In the genomic region with DNA sequence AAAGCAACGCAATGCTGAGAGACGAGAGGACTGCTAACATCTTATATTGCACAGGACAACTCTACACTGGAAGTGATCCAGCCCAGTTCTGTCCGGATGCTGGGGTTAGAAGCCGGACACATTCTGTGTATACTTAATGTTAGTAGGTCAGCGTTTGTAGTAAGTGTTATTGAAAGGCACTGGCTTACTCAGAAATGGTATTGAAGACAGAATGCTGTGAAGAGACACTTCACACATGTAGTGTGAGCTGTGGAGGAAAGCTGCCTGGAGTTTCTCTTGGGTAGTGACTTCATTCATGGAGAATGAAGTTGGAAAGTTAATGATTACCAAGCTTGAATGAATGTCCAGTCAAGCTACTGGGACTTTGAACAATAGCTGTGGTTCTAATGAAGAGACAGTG, we compare ENCODE assay signal across 13 mouse cellular contexts.
DNase-seq lines count a peak whose midpoint lies in the region; ATAC-seq and TF ChIP-seq lines count a peak whose summit lies in the region.
"Had no signal": no experiment of that assay in that cellular context is flagged by ENCODE, and none has a peak within 500 bp of the region (broad histone marks: within the 10 kb centered on the region; RNA-seq: fewer than 3 reads in every experiment).

No protein-coding gene starts in this region.

- H3K4me2 ChIP-seq in lung, embryonic 14.5 days: no peak overlapping the region
- no peak overlapping the region for H3K4me2 ChIP-seq in lung, postnatal 0 days (replicated peaks; ENCODE audit: low read depth, low read length)
- H3K4me2 ChIP-seq: embryonic facial prominence, embryonic 15.5 days; forebrain, embryonic 13.5 days; midbrain, embryonic 13.5 days had no signal

- no peak for TF ChIP-seq CTCF in gastrocnemius, adult 2 months (IDR thresholded peaks at IDR 0.05)
- TF ChIP-seq CTCF in lung, embryonic 14.5 days (IDR thresholded peaks at IDR 0.05; ENCODE audit: low read depth): no peak
- no peak for TF ChIP-seq CTCF in lung, adult 2 months (IDR thresholded peaks at IDR 0.05; ENCODE audit: insufficient read depth, low read length)
- TF ChIP-seq CTCF in lung, postnatal 0 days (IDR thresholded peaks at IDR 0.05): no peak

- peak; percentile 51; the same call in 1 of the 2 replicates for TF ChIP-seq EP300 in lung, postnatal 0 days (IDR thresholded peaks at IDR 0.05)

- 0 out of 2 replicates have a peak, but pooled peaks cover 7% of the 10 kb centered on the region for H3K4me1 ChIP-seq in lung, embryonic 14.5 days (ENCODE audit: insufficient read depth)
- peaks cover 21% of the 10 kb centered on the region for H3K4me1 ChIP-seq in lung, adult 2 months (ENCODE audit: control insufficient read depth, insufficient read depth, low read length)
- peaks cover 12% of the 10 kb centered on the region; the same call in 1 of the 2 replicates for H3K4me1 ChIP-seq in lung, postnatal 0 days (ENCODE audit: insufficient read depth, low read depth, low read length)

- no peak overlapping the region for H3K4me3 ChIP-seq in gastrocnemius, adult 2 months
- H3K4me3 ChIP-seq in lung, embryonic 14.5 days (ENCODE audit: low read depth, low read length): no peak overlapping the region
- no peak overlapping the region for H3K4me3 ChIP-seq in lung, adult 2 months (replicated peaks; ENCODE audit: extremely low read depth, low read depth, low read length)
- no peak overlapping the region for H3K4me3 ChIP-seq in lung, postnatal 0 days (ENCODE audit: low read depth, low read length)
- H3K4me3 ChIP-seq: embryonic facial prominence, embryonic 15.5 days; forebrain, embryonic 13.5 days; midbrain, embryonic 13.5 days had no signal

- H3K36me3 ChIP-seq in lung, embryonic 14.5 days (ENCODE audit: insufficient read depth): peaks cover 10% of the 10 kb centered on the region
- no peaks in the 10 kb centered on the region for H3K36me3 ChIP-seq in lung, postnatal 0 days (ENCODE audit: insufficient read depth, low read length)

- H3K27ac ChIP-seq in gastrocnemius, adult 2 months: 0 out of 2 replicates have a peak overlapping the region, but pooled peaks have one; percentile 24
- H3K27ac ChIP-seq in lung, embryonic 14.5 days (ENCODE audit: low read depth): 0 out of 2 replicates have a peak overlapping the region, but pooled peaks have one; percentile 54
- no peak overlapping the region for H3K27ac ChIP-seq in lung, postnatal 0 days (ENCODE audit: low read length)
- H3K27ac ChIP-seq: embryonic facial prominence, embryonic 15.5 days; forebrain, embryonic 13.5 days; midbrain, embryonic 13.5 days had no signal

- no peak overlapping the region for H3K9ac ChIP-seq in lung, embryonic 14.5 days
- H3K9ac ChIP-seq in lung, postnatal 0 days (replicated peaks; ENCODE audit: low read depth): no peak overlapping the region
- H3K9ac ChIP-seq: embryonic facial prominence, embryonic 15.5 days; forebrain, embryonic 13.5 days; midbrain, embryonic 13.5 days had no signal

- ATAC-seq in lung, embryonic 14.5 days (ENCODE audit: insufficient read depth): no peak
- ATAC-seq in lung, postnatal 0 days: peak; percentile 78
- ATAC-seq: forebrain, embryonic 13.5 days; midbrain, embryonic 13.5 days had no signal

- intact Hi-C loops in gastrocnemius, adult 2 months (cut with DNase I): no loop called here
- intact Hi-C loops in gastrocnemius, postnatal 36 days (cut with DNase I): no loop called here

- H3K9me3 ChIP-seq in lung, embryonic 14.5 days (ENCODE audit: low read depth, low read length): no peaks in the 10 kb centered on the region
- no peaks in the 10 kb centered on the region for H3K9me3 ChIP-seq in lung, postnatal 0 days (ENCODE audit: low read length)
- H3K9me3 ChIP-seq: embryonic facial prominence, embryonic 15.5 days; forebrain, embryonic 13.5 days; midbrain, embryonic 13.5 days had no signal

- TF ChIP-seq POLR2A in lung, adult 2 months (IDR thresholded peaks at IDR 0.05; ENCODE audit: borderline replicate concordance, extremely low read depth, low read depth, low read length): no peak

- WGBS in lung, embryonic 14.5 days: 46% methylated on average over 5 of the region's 5 CpGs
- 31% methylated on average over 5 of the region's 5 CpGs for WGBS in lung, adult 2 months
- 31% methylated on average over 5 of the region's 5 CpGs for WGBS in lung, postnatal 0 days

- DNase-seq in gastrocnemius, adult 2 months: no peak
- DNase-seq in gastrocnemius, postnatal 36 days: no peak
- DNase-seq in lung, embryonic 14.5 days: peak; percentile 47
- no peak for DNase-seq in lung, adult 2 months
- DNase-seq in lung, postnatal 0 days (ENCODE audit: low spot score): peak; percentile 84
- no peak for DNase-seq in neural tube, embryonic 10.5 days (ENCODE audit: extremely low spot score, low spot score)
- no peak for DNase-seq in adrenal gland, adult 2 months
- DNase-seq in cerebellum, postnatal 25 days: no peak
- DNase-seq: right cerebral cortex, postnatal 14 days had no signal

- H3K27me3 ChIP-seq in lung, embryonic 14.5 days (ENCODE audit: insufficient read depth, low read length): no peaks in the 10 kb centered on the region
- no peaks in the 10 kb centered on the region for H3K27me3 ChIP-seq in lung, postnatal 0 days (replicated peaks; ENCODE audit: insufficient read depth, low read length)
- H3K27me3 ChIP-seq: CH12.LX; embryonic facial prominence, embryonic 15.5 days; forebrain, embryonic 13.5 days; midbrain, embryonic 13.5 days had no signal

Comparison
In these comparisons a context has a peak if more than half of its experiments do, and no peak if none do; other contexts are left out.
1. DNase-seq: peak in lung, embryonic 14.5 days (single experiment) and lung, postnatal 0 days (single experiment); none in gastrocnemius, adult 2 months (single experiment), gastrocnemius, postnatal 36 days (0 of 2), lung, adult 2 months (single experiment), neural tube, embryonic 10.5 days (single experiment), adrenal gland, adult 2 months (single experiment) and cerebellum, postnatal 25 days (0 of 2).